Mouse (Mus musculus): ENCODE measurements around the gene Tubd1. TPM values are rescaled to one million over a fixed set of nuclear protein-coding genes. Genes with fewer than 3 reads are reported as not detected.

Gene Tubd1
- polyA plus RNA-seq, 1 experiment, result not detected

DNA sequence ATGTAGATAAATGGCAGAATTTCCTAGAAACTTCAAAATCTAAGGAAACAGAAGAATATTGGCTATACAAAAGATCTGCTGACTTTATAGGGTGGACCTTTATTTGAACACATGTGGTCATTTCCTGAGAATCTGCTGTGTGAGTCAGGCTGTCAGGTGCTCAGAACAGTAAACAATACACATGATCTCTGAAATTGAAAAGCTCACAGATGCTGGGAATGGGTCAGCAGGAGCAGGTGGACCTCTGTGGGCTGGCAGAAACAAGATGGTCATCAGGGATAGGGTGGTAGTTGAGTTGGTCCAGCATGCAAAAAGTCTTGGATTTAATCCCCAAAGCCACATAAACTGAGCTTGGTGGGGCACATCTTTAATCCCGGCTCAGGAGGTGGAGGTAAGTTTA lies 53.8 kb downstream of the Tubd1 start:
- TF ChIP-seq POLR2A (IDR thresholded peaks at IDR 0.05; ENCODE audit: insufficient read depth, low read depth, low read length), result no peak
- no peak for TF ChIP-seq CTCF (IDR thresholded peaks at IDR 0.05; ENCODE audit: insufficient read depth, low read depth, low read length)
- no peak overlapping the region for H3K27ac ChIP-seq (ENCODE audit: insufficient read depth, low read depth, low read length)
- H3K4me3 ChIP-seq (ENCODE audit: insufficient read depth, low read depth, low read length), result no peak overlapping the region
- no peaks in the 10 kb centered on the region for H3K4me1 ChIP-seq (ENCODE audit: control insufficient read depth, insufficient read depth, low read length)
- 79% methylated on average over 1 of the region's 1 CpGs for WGBS

DNA sequence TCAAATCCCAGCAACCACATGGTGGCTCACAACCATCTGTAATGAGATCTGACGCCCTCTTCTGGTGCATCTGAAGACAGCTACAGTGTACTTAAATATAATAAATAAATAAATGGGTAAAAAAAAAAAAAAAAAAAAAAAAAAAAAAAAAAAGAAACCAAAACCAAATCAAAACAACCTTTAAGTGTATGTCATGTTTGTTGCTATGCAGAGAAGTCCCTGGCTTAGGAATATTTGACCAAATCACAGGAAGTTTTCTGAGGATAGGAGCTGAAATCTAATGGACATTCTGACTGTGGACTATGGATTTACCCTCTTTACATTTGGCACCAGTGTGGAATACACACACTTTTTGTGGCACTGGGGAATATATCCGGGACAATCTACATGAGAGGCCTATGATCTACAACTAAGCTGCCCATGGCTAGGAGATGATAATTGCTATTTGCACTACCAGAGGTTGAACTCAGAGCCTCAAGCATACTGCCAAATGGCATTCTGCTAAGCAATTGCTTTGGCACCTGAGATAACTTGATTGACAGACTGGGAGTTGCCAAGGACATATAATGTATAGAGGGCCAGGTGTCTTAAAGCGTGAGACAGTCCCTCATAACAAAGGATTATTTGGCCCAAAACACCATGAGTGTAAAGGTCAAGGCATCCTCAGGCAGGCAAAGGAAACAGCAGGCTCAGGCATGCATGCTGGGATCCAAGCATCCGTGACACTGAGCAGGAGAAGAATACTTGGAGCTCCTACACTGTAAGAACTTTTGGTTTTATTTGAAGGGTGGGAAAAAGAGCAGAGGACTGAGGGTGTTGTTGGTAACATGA lies 54.8 kb downstream of the Tubd1 start:
- TF ChIP-seq POLR2A (IDR thresholded peaks at IDR 0.05; ENCODE audit: insufficient read depth, low read depth, low read length), result no peak
- TF ChIP-seq CTCF (IDR thresholded peaks at IDR 0.05; ENCODE audit: insufficient read depth, low read depth, low read length), result no peak
- H3K27ac ChIP-seq (ENCODE audit: insufficient read depth, low read depth, low read length), result no peak overlapping the region
- WGBS, result 79% methylated on average over 4 of the region's 4 CpGs
- no peaks in the 10 kb centered on the region for H3K4me1 ChIP-seq (ENCODE audit: control insufficient read depth, insufficient read depth, low read length)
- no peak overlapping the region for H3K4me3 ChIP-seq (ENCODE audit: insufficient read depth, low read depth, low read length)

DNA sequence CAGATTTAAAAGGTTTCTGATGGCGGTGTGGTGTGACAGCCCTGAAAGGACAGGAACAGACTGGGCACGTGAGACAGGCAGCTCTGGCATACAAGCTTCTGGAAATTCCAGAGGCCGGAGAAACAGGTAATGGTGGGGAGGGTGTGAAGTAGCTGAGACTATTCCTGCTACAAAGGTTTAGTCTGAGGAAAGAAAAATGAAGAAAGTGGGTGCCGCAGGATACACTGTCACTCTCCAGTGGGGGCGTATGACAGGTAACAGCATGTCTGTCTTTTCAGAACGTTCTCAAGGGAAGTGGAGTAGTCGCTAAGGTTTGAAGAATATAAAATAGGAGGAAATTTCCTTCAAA lies 55.4 kb downstream of the Tubd1 start:
- WGBS, result 90% methylated on average over 7 of the region's 7 CpGs
- H3K4me1 ChIP-seq (ENCODE audit: control insufficient read depth, insufficient read depth, low read length), result no peaks in the 10 kb centered on the region
- no peak for TF ChIP-seq POLR2A (IDR thresholded peaks at IDR 0.05; ENCODE audit: insufficient read depth, low read depth, low read length)
- TF ChIP-seq CTCF (IDR thresholded peaks at IDR 0.05; ENCODE audit: insufficient read depth, low read depth, low read length), result no peak
- H3K27ac ChIP-seq (ENCODE audit: insufficient read depth, low read depth, low read length), result no peak overlapping the region
- no peak overlapping the region for H3K4me3 ChIP-seq (ENCODE audit: insufficient read depth, low read depth, low read length)

GRCm38 (mm10) chr11:86602116-86602515 lies 57.3 kb downstream of the Tubd1 start:
- WGBS, result 41% methylated on average over 3 of the region's 3 CpGs
- H3K4me3 ChIP-seq (ENCODE audit: insufficient read depth, low read depth, low read length), result no peak overlapping the region
- TF ChIP-seq POLR2A (IDR thresholded peaks at IDR 0.05; ENCODE audit: insufficient read depth, low read depth, low read length) (no peak), CTCF (IDR thresholded peaks at IDR 0.05; ENCODE audit: insufficient read depth, low read depth, low read length) (no peak)
- H3K27ac ChIP-seq (ENCODE audit: insufficient read depth, low read depth, low read length), result no peak overlapping the region
- no peaks in the 10 kb centered on the region for H3K4me1 ChIP-seq (ENCODE audit: control insufficient read depth, insufficient read depth, low read length)

- WGBS, result 100% methylated on average over 1 of the region's 1 CpGs
- no peak for TF ChIP-seq CTCF (IDR thresholded peaks at IDR 0.05; ENCODE audit: insufficient read depth, low read depth, low read length)
- no peak for TF ChIP-seq POLR2A (IDR thresholded peaks at IDR 0.05; ENCODE audit: insufficient read depth, low read depth, low read length)
- Histone ChIP-seq H3K27ac (ENCODE audit: insufficient read depth, low read depth, low read length) (no peak overlapping the region), H3K4me1 (ENCODE audit: control insufficient read depth, insufficient read depth, low read length) (no peaks in the 10 kb centered on the region), H3K4me3 (ENCODE audit: insufficient read depth, low read depth, low read length) (no peak overlapping the region)
Observed at GRCm38 (mm10) chr11:86603719-86604118, 58.9 kb downstream of the Tubd1 start.

GRCm38 (mm10) chr11:86604289-86604688 lies 59.5 kb downstream of the Tubd1 start:
- TF ChIP-seq POLR2A (IDR thresholded peaks at IDR 0.05; ENCODE audit: insufficient read depth, low read depth, low read length) (no peak), CTCF (IDR thresholded peaks at IDR 0.05; ENCODE audit: insufficient read depth, low read depth, low read length) (no peak)
- 97% methylated on average over 3 of the region's 3 CpGs for WGBS
- Histone ChIP-seq H3K4me3 (ENCODE audit: insufficient read depth, low read depth, low read length) (no peak overlapping the region), H3K4me1 (ENCODE audit: control insufficient read depth, insufficient read depth, low read length) (no peaks in the 10 kb centered on the region), H3K27ac (ENCODE audit: insufficient read depth, low read depth, low read length) (no peak overlapping the region)

DNA sequence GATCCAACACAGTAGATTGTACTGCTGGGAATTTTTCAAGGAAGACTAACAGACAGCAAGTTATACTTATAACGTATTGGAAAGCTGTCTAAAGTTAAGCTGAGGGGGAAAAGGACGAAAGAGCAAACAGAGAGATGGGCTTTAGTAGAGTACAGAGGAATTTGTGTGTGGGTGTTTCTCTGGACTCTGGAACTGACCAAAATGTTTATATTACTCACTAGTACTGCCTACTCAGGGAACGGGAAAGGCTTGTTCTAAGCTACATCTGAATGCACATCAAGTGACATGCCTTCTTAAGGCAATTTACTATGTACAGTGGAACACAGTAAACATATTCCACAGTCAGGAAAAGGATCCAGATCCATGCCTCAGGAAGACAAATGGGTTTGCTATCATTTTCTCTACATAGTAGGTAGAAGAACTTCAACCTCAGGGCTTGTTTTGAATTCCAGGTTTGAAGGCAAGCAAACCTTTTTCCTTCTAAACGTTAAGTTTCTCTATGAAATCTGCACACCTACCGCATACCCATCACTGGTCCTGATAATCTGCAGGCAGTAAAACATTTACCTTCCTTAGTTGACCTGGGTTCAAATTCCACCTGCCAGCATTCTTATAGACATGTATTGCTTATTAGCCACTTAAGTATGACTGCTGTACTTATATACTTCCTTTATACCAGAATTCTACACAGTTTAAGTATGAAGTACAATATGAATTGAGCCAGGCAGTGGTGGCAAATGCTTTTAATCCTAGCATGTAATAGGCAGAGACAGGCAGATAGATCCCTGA lies 60.1 kb downstream of the Tubd1 start:
- Histone ChIP-seq H3K4me1 (ENCODE audit: control insufficient read depth, insufficient read depth, low read length) (no peaks in the 10 kb centered on the region), H3K4me3 (ENCODE audit: insufficient read depth, low read depth, low read length) (no peak overlapping the region), H3K27ac (ENCODE audit: insufficient read depth, low read depth, low read length) (no peak overlapping the region)
- 86% methylated on average over 5 of the region's 5 CpGs for WGBS
- TF ChIP-seq POLR2A (IDR thresholded peaks at IDR 0.05; ENCODE audit: insufficient read depth, low read depth, low read length), result no peak
- TF ChIP-seq CTCF (IDR thresholded peaks at IDR 0.05; ENCODE audit: insufficient read depth, low read depth, low read length), result no peak

GRCm38 (mm10) chr11:86606621-86607339 lies 62.0 kb downstream of the Tubd1 start:
- H3K4me3 ChIP-seq (ENCODE audit: insufficient read depth, low read depth, low read length), result no peak overlapping the region
- TF ChIP-seq POLR2A (IDR thresholded peaks at IDR 0.05; ENCODE audit: insufficient read depth, low read depth, low read length) (no peak), CTCF (IDR thresholded peaks at IDR 0.05; ENCODE audit: insufficient read depth, low read depth, low read length) (no peak)
- no peaks in the 10 kb centered on the region for H3K4me1 ChIP-seq (ENCODE audit: control insufficient read depth, insufficient read depth, low read length)
- no peak overlapping the region for H3K27ac ChIP-seq (ENCODE audit: insufficient read depth, low read depth, low read length)
- 86% methylated on average over 2 of the region's 2 CpGs for WGBS
